Mouse (Mus musculus): ENCODE measurements around the gene Prdm16. TPM values are rescaled to one million over a fixed set of nuclear protein-coding genes. Genes with fewer than 3 reads are reported as not detected.
A peak's percentile ranks its signal among the peaks of the same experiment; 100 is the strongest.

The Prdm16 gene
- total RNA-seq, 1 experiment: 3.1 TPM

GRCm38 (mm10) chr4:154500695-154501094 lies 136.0 kb downstream of the Prdm16 start:
- in situ Hi-C loops (cut with MboI; ENCODE audit: low sequenced_read_pairs in 2 of 2, unreplicated experiment in 2 of 2): no loop called here
- no peak for DNase-seq (ENCODE audit: low read depth, low spot score)
- no peak overlapping the region for H3K27ac ChIP-seq (ENCODE audit: insufficient read depth, low read depth, low read length, poor library complexity, severe bottlenecking)
- H3K4me1 ChIP-seq (ENCODE audit: control insufficient read depth in 2 of 2, insufficient read depth in 2 of 2, low read length in 2 of 2, poor library complexity in 1 of 2): peaks cover 4 to 29% of the 10 kb centered on the region in 2 experiments
- no peak for TF ChIP-seq ZC3H11A (IDR thresholded peaks at IDR 0.05; ENCODE audit: borderline replicate concordance, low read depth, low read length)
- TF ChIP-seq HCFC1 (IDR thresholded peaks at IDR 0.05; ENCODE audit: borderline replicate concordance, insufficient read depth, low read length): no peak
- no peak for TF ChIP-seq ZNF384 (IDR thresholded peaks at IDR 0.05; ENCODE audit: low read depth, low read length)
- no peak overlapping the region for H3K9ac ChIP-seq (ENCODE audit: insufficient read depth, low read depth, low read length, poor library complexity, severe bottlenecking)
- no peaks in the 10 kb centered on the region for H3K9me3 ChIP-seq (ENCODE audit: control insufficient read depth, insufficient read depth, low read depth, low read length)
- H3K4me3 ChIP-seq (ENCODE audit: insufficient read depth in 1 of 2, low read depth in 1 of 2, low read length in 2 of 2, poor library complexity in 1 of 2, severe bottlenecking in 1 of 2): no peak overlapping the region
- H3K36me3 ChIP-seq (ENCODE audit: control insufficient read depth, insufficient read depth, low read length, poor library complexity, severe bottlenecking): no peaks in the 10 kb centered on the region

DNA sequence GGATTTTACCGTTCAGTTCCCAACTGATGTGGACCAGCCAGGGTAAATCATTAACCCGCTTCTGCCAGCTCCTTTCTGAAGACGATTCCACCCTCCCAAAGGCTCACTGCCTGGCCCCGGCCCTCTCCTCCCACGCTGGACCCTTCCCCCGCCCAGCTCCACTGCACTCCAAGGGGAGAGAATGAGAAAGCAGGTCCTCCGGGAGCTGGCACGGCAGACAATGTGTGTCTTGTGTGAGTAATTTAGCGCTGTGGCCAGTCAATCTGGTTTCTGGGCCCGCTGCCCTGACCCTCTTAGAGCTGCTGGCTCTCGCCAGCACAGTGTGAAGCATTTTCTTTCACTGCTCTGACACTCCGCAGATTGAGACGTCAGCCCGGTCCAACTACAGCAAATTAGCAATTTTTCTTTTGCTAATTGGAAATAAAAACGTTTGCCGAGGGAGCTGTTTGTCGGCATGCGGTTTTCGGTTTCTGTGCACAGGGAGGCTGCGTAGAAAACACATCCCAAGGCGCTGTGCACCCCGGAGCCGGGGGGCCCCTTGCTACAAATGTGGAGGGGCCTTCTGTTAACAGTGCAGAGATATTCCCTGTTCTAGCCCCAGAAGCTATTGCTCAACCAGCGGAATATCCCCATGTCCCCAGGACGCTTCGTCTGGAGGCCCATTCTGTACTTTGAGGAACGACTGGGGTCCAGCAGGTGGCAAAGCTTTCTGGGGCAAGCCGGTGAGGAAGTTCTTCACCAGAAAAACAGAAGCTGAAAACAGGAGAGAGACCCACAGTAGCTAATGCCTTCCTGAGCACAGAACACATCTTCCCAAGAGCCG lies 136.8 kb downstream of the Prdm16 start:
- Histone ChIP-seq H3K36me3 (ENCODE audit: control insufficient read depth, insufficient read depth, low read length, poor library complexity, severe bottlenecking) (no peaks in the 10 kb centered on the region), H3K4me3 (ENCODE audit: insufficient read depth in 1 of 2, low read depth in 1 of 2, low read length in 2 of 2, poor library complexity in 1 of 2, severe bottlenecking in 1 of 2) (no peak overlapping the region), H3K27ac (ENCODE audit: insufficient read depth, low read depth, low read length, poor library complexity, severe bottlenecking) (no peak overlapping the region), H3K4me1 (ENCODE audit: control insufficient read depth in 2 of 2, insufficient read depth in 2 of 2, low read length in 2 of 2, poor library complexity in 1 of 2) (peaks cover 4 to 29% of the 10 kb centered on the region in 2 experiments), H3K9ac (ENCODE audit: insufficient read depth, low read depth, low read length, poor library complexity, severe bottlenecking) (no peak overlapping the region), H3K9me3 (ENCODE audit: control insufficient read depth, insufficient read depth, low read depth, low read length) (no peaks in the 10 kb centered on the region)
- in situ Hi-C loops (cut with MboI; ENCODE audit: low sequenced_read_pairs in 2 of 2, unreplicated experiment in 2 of 2): no loop called here
- no peak for DNase-seq (ENCODE audit: low read depth, low spot score)
- TF ChIP-seq CHD2 (IDR thresholded peaks at IDR 0.05; ENCODE audit: low read depth, low read length): no peak

DNA sequence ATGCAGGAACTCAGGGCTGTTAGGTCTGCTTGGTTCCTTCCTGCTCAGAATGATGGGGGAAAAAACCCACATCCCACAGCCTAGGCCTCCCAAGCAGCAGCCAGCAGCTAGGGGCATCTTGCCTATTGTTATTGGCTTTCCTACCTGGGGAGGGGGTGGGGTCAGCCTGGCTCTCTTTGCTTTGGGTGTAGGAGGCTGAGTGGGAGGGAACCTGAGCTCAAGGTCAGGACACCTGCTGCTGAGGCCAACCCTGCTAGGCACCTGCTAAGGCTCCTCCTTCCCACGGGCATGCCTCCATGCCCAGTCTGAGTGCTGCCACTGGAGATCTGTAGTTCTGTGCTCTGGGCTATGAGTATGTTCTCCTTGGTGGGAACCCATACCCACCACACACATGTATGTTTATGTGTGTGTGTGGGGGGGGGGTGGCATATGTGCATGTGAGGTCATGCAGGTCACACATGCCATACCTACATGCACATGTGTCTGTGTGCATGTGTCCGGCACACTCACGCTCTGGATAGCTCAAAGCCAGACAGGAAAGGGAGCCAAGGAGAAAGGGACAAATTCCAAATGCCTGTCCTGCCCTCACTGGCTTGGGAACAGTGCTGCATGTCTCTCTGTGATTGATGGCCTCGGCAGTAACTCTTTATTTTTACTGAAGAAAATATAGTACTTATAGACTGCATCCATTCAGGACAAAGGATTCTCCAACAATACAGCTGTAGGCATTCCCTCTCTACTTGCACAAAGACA lies 139.1 kb downstream of the Prdm16 start:
- H3K9ac ChIP-seq (ENCODE audit: insufficient read depth, low read depth, low read length, poor library complexity, severe bottlenecking): no peak overlapping the region
- in situ Hi-C loops (cut with MboI; ENCODE audit: low sequenced_read_pairs in 2 of 2, unreplicated experiment in 2 of 2): no loop called here
- no peak for TF ChIP-seq ZC3H11A (IDR thresholded peaks at IDR 0.05; ENCODE audit: borderline replicate concordance, low read depth, low read length)
- no peak for TF ChIP-seq CHD2 (IDR thresholded peaks at IDR 0.05; ENCODE audit: low read depth, low read length)
- TF ChIP-seq HCFC1 (IDR thresholded peaks at IDR 0.05; ENCODE audit: borderline replicate concordance, insufficient read depth, low read length): no peak
- no peak for TF ChIP-seq ZNF384 (IDR thresholded peaks at IDR 0.05; ENCODE audit: low read depth, low read length)
- peak; percentile 47 for DNase-seq (ENCODE audit: low read depth, low spot score)
- no peaks in the 10 kb centered on the region for H3K36me3 ChIP-seq (ENCODE audit: control insufficient read depth, insufficient read depth, low read length, poor library complexity, severe bottlenecking)
- H3K27ac ChIP-seq (ENCODE audit: insufficient read depth, low read depth, low read length, poor library complexity, severe bottlenecking): no peak overlapping the region
- H3K4me3 ChIP-seq (ENCODE audit: insufficient read depth in 1 of 2, low read depth in 1 of 2, low read length in 2 of 2, poor library complexity in 1 of 2, severe bottlenecking in 1 of 2): no peak overlapping the region
- H3K9me3 ChIP-seq (ENCODE audit: control insufficient read depth, insufficient read depth, low read depth, low read length): no peaks in the 10 kb centered on the region
- peaks cover 4 to 27% of the 10 kb centered on the region in 2 experiments for H3K4me1 ChIP-seq (ENCODE audit: control insufficient read depth in 2 of 2, insufficient read depth in 2 of 2, low read length in 2 of 2, poor library complexity in 1 of 2)

GRCm38 (mm10) chr4:154496991-154497390 lies 139.7 kb downstream of the Prdm16 start:
- no peaks in the 10 kb centered on the region for H3K9me3 ChIP-seq (ENCODE audit: control insufficient read depth, insufficient read depth, low read depth, low read length)
- H3K36me3 ChIP-seq (ENCODE audit: control insufficient read depth, insufficient read depth, low read length, poor library complexity, severe bottlenecking): no peaks in the 10 kb centered on the region
- H3K27ac ChIP-seq (ENCODE audit: insufficient read depth, low read depth, low read length, poor library complexity, severe bottlenecking): no peak overlapping the region
- H3K9ac ChIP-seq (ENCODE audit: insufficient read depth, low read depth, low read length, poor library complexity, severe bottlenecking): 0 out of 2 replicates have a peak overlapping the region, but pooled peaks have one; percentile 8
- TF ChIP-seq ZNF384 (IDR thresholded peaks at IDR 0.05; ENCODE audit: low read depth, low read length) (no peak), CHD2 (IDR thresholded peaks at IDR 0.05; ENCODE audit: low read depth, low read length) (no peak), ZC3H11A (IDR thresholded peaks at IDR 0.05; ENCODE audit: borderline replicate concordance, low read depth, low read length) (no peak)
- in situ Hi-C loops (cut with MboI; ENCODE audit: low sequenced_read_pairs in 2 of 2, unreplicated experiment in 2 of 2): no loop called here
- peaks cover 4 to 24% of the 10 kb centered on the region in 2 experiments for H3K4me1 ChIP-seq (ENCODE audit: control insufficient read depth in 2 of 2, insufficient read depth in 2 of 2, low read length in 2 of 2, poor library complexity in 1 of 2)
- DNase-seq (ENCODE audit: low read depth, low spot score): peak; percentile 63
- H3K4me3 ChIP-seq (ENCODE audit: insufficient read depth in 1 of 2, low read depth in 1 of 2, low read length in 2 of 2, poor library complexity in 1 of 2, severe bottlenecking in 1 of 2): no peak overlapping the region

- Histone ChIP-seq H3K9me3 (ENCODE audit: control insufficient read depth, insufficient read depth, low read depth, low read length) (no peaks in the 10 kb centered on the region), H3K27ac (ENCODE audit: insufficient read depth, low read depth, low read length, poor library complexity, severe bottlenecking) (no peak overlapping the region), H3K4me1 (ENCODE audit: control insufficient read depth in 2 of 2, insufficient read depth in 2 of 2, low read length in 2 of 2, poor library complexity in 1 of 2) (peaks cover 4 to 24% of the 10 kb centered on the region in 2 experiments), H3K9ac (ENCODE audit: insufficient read depth, low read depth, low read length, poor library complexity, severe bottlenecking) (no peak overlapping the region), H3K36me3 (ENCODE audit: control insufficient read depth, insufficient read depth, low read length, poor library complexity, severe bottlenecking) (no peaks in the 10 kb centered on the region), H3K4me3 (ENCODE audit: insufficient read depth in 1 of 2, low read depth in 1 of 2, low read length in 2 of 2, poor library complexity in 1 of 2, severe bottlenecking in 1 of 2) (no peak overlapping the region)
- in situ Hi-C loops (cut with MboI; ENCODE audit: low sequenced_read_pairs in 2 of 2, unreplicated experiment in 2 of 2): no loop called here
- TF ChIP-seq ZC3H11A (IDR thresholded peaks at IDR 0.05; ENCODE audit: borderline replicate concordance, low read depth, low read length): no peak
- TF ChIP-seq HCFC1 (IDR thresholded peaks at IDR 0.05; ENCODE audit: borderline replicate concordance, insufficient read depth, low read length): no peak
- no peak for TF ChIP-seq CHD2 (IDR thresholded peaks at IDR 0.05; ENCODE audit: low read depth, low read length)
- TF ChIP-seq MAFK (IDR thresholded peaks at IDR 0.05; ENCODE audit: insufficient read depth, low read depth, low read length): no peak
- DNase-seq (ENCODE audit: low read depth, low spot score): no peak
Observed at GRCm38 (mm10) chr4:154496522-154496921, 140.2 kb downstream of the Prdm16 start.
